Mouse (Mus musculus): ENCODE results near the gene Rgl1. TPM values are rescaled to one million over a fixed set of nuclear protein-coding genes. Genes with fewer than 3 reads are reported as not detected.
A peak's percentile ranks its signal among the peaks of the same experiment; 100 is the strongest.

The Rgl1 gene
- polyA plus RNA-seq, 1 experiment from 2014 or later: 33.2 TPM

DNA sequence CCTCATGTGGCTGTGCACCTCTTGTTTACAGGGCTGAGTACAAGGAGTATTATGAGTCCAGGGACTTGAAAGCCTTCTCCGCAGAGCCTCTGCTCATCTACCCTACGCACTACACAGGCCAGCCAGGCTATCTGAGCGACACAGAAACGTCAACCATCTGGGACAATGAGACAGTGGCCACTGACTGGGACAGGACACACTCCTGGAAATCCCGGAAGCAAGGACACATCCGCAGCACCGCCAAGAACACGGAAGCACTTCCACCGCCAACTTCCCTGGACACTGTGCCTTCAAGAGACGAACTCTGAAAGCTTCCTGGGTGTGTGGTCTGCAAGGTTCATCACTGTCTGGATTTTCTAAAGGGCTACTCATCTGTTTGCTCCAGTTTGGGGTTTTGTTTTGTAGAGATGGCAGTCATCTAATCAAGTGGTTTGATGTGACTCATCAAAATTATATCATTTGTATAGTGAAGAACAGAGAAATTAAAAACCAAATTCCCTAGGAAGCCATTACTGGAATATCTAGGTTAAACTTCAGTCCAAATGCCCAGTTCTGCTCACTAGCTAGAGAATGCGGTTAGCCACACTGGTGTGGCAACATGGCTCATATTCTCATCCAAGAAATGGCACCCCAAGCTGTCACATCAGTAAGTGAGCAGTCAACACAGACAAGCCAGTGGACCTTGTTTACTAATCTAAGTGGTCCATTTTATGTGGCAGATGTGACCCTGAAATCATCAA is 257.5 kb downstream of the Rgl1 start:
- 89% methylated on average over 11 of the region's 11 CpGs for WGBS
- Histone ChIP-seq H3K4me3 (ENCODE audit: low read depth, low read length) (no peak overlapping the region), H3K4me1 (ENCODE audit: insufficient read depth, low read depth, low read length) (no peaks in the 10 kb centered on the region), H3K27ac (ENCODE audit: low read length) (no peak overlapping the region), H3K9ac (replicated peaks; ENCODE audit: low read depth) (no peak overlapping the region), H3K4me2 (replicated peaks; ENCODE audit: low read depth, low read length) (no peak overlapping the region), H3K27me3 (replicated peaks; ENCODE audit: insufficient read depth, low read length) (no peaks in the 10 kb centered on the region), H3K9me3 (ENCODE audit: low read length) (no peaks in the 10 kb centered on the region), H3K36me3 (ENCODE audit: insufficient read depth, low read length) (no peaks in the 10 kb centered on the region)
- ATAC-seq (no peak), DNase-seq (ENCODE audit: low spot score) (no peak)
- TF ChIP-seq EP300 (IDR thresholded peaks at IDR 0.05) (no peak), CTCF (IDR thresholded peaks at IDR 0.05) (no peak)

DNA sequence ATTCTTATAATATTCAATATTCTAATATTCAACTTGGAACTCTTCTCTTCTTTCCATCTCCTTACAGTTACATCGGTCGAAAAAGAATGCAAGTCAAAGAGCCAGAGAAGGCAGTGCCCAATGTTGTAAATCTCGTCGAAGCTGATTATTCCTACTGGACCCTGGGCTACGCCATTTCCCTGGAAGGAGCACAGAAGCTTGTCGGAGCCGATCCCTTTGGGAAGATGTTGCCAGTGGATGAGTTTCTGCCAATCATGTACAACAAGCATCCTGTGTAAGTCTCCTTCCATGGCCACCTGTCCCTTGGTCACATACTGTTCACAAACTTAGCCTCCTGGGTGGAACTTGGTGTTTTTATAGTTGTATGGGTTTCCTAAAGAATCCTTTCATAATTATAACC is 259.4 kb downstream of the Rgl1 start:
- Histone ChIP-seq H3K36me3 (ENCODE audit: insufficient read depth, low read length) (no peaks in the 10 kb centered on the region), H3K27ac (ENCODE audit: low read length) (no peak overlapping the region), H3K4me3 (ENCODE audit: low read depth, low read length) (no peak overlapping the region), H3K9me3 (ENCODE audit: low read length) (no peaks in the 10 kb centered on the region), H3K4me1 (ENCODE audit: insufficient read depth, low read depth, low read length) (no peaks in the 10 kb centered on the region), H3K9ac (replicated peaks; ENCODE audit: low read depth) (no peak overlapping the region), H3K27me3 (replicated peaks; ENCODE audit: insufficient read depth, low read length) (no peaks in the 10 kb centered on the region), H3K4me2 (replicated peaks; ENCODE audit: low read depth, low read length) (no peak overlapping the region)
- ATAC-seq (no peak), DNase-seq (ENCODE audit: low spot score) (no peak)
- WGBS: 93% methylated on average over 7 of the region's 7 CpGs
- TF ChIP-seq CTCF (IDR thresholded peaks at IDR 0.05): no peak
- TF ChIP-seq EP300 (IDR thresholded peaks at IDR 0.05): no peak

- TF ChIP-seq EP300 (IDR thresholded peaks at IDR 0.05): no peak
- no peak for TF ChIP-seq CTCF (IDR thresholded peaks at IDR 0.05)
- Histone ChIP-seq H3K4me2 (replicated peaks; ENCODE audit: low read depth, low read length) (no peak overlapping the region), H3K36me3 (ENCODE audit: insufficient read depth, low read length) (no peaks in the 10 kb centered on the region), H3K27ac (ENCODE audit: low read length) (no peak overlapping the region), H3K27me3 (replicated peaks; ENCODE audit: insufficient read depth, low read length) (no peaks in the 10 kb centered on the region), H3K4me1 (ENCODE audit: insufficient read depth, low read depth, low read length) (no peaks in the 10 kb centered on the region), H3K9ac (replicated peaks; ENCODE audit: low read depth) (no peak overlapping the region), H3K4me3 (ENCODE audit: low read depth, low read length) (no peak overlapping the region), H3K9me3 (ENCODE audit: low read length) (no peaks in the 10 kb centered on the region)
- DNase-seq (ENCODE audit: low spot score): no peak
- 89% methylated on average over 5 of the region's 5 CpGs for WGBS
- no peak for ATAC-seq
These were observed 260.0 kb downstream of the Rgl1 start for GRCm38 (mm10) chr1:152506175-152506574.

- Histone ChIP-seq H3K27ac (ENCODE audit: low read length) (no peak overlapping the region), H3K4me1 (ENCODE audit: insufficient read depth, low read depth, low read length) (0 out of 2 replicates have a peak, but pooled peaks cover 3% of the 10 kb centered on the region), H3K9ac (replicated peaks; ENCODE audit: low read depth) (no peak overlapping the region), H3K9me3 (ENCODE audit: low read length) (no peaks in the 10 kb centered on the region), H3K27me3 (replicated peaks; ENCODE audit: insufficient read depth, low read length) (no peaks in the 10 kb centered on the region), H3K36me3 (ENCODE audit: insufficient read depth, low read length) (no peaks in the 10 kb centered on the region), H3K4me2 (replicated peaks; ENCODE audit: low read depth, low read length) (no peak overlapping the region), H3K4me3 (ENCODE audit: low read depth, low read length) (no peak overlapping the region)
- no peak for DNase-seq (ENCODE audit: low spot score)
- ATAC-seq: peak; percentile 62
- peak; percentile 26; the same call in 1 of the 2 replicates for TF ChIP-seq EP300 (IDR thresholded peaks at IDR 0.05)
- TF ChIP-seq CTCF (IDR thresholded peaks at IDR 0.05): no peak
- WGBS: 55% methylated on average over 12 of the region's 12 CpGs
These were observed 266.3 kb downstream of the Rgl1 start for GRCm38 (mm10) chr1:152499802-152500201.

- Histone ChIP-seq H3K9me3 (ENCODE audit: low read length) (no peaks in the 10 kb centered on the region), H3K27me3 (replicated peaks; ENCODE audit: insufficient read depth, low read length) (no peaks in the 10 kb centered on the region), H3K4me3 (ENCODE audit: low read depth, low read length) (0 out of 2 replicates have a peak overlapping the region, but pooled peaks have one; percentile 3), H3K4me1 (ENCODE audit: insufficient read depth, low read depth, low read length) (0 out of 2 replicates have a peak, but pooled peaks cover 3% of the 10 kb centered on the region), H3K27ac (ENCODE audit: low read length) (peak overlapping the region; percentile 67), H3K9ac (replicated peaks; ENCODE audit: low read depth) (no peak overlapping the region), H3K36me3 (ENCODE audit: insufficient read depth, low read length) (no peaks in the 10 kb centered on the region), H3K4me2 (replicated peaks; ENCODE audit: low read depth, low read length) (peak overlapping the region; percentile 33; the same call in 1 of the 2 replicates)
- peak; percentile 80 for ATAC-seq
- no peak for DNase-seq (ENCODE audit: low spot score)
- TF ChIP-seq EP300 (IDR thresholded peaks at IDR 0.05): no peak; the same call in 1 of the 2 replicates
- no peak for TF ChIP-seq CTCF (IDR thresholded peaks at IDR 0.05)
- WGBS: 23% methylated on average over 11 of the region's 11 CpGs
These were observed 268.6 kb downstream of the Rgl1 start for GRCm38 (mm10) chr1:152497581-152497980.

- 43% methylated on average over 2 of the region's 2 CpGs for WGBS
- Histone ChIP-seq H3K36me3 (ENCODE audit: insufficient read depth, low read length) (no peaks in the 10 kb centered on the region), H3K27me3 (replicated peaks; ENCODE audit: insufficient read depth, low read length) (no peaks in the 10 kb centered on the region), H3K4me3 (ENCODE audit: low read depth, low read length) (no peak overlapping the region), H3K9ac (replicated peaks; ENCODE audit: low read depth) (no peak overlapping the region), H3K27ac (ENCODE audit: low read length) (no peak overlapping the region), H3K4me1 (ENCODE audit: insufficient read depth, low read depth, low read length) (0 out of 2 replicates have a peak, but pooled peaks cover 3% of the 10 kb centered on the region), H3K4me2 (replicated peaks; ENCODE audit: low read depth, low read length) (no peak overlapping the region), H3K9me3 (ENCODE audit: low read length) (no peaks in the 10 kb centered on the region)
- no peak for ATAC-seq
- TF ChIP-seq CTCF (IDR thresholded peaks at IDR 0.05): no peak
- no peak for TF ChIP-seq EP300 (IDR thresholded peaks at IDR 0.05)
- no peak for DNase-seq (ENCODE audit: low spot score)
These were observed 269.3 kb downstream of the Rgl1 start for GRCm38 (mm10) chr1:152496831-152497230.
